Mouse (Mus musculus): ENCODE data around the gene Zfp169. TPM values are rescaled to one million over a fixed set of nuclear protein-coding genes. Genes with fewer than 3 reads are reported as not detected.
A peak's percentile ranks its signal among the peaks of the same experiment; 100 is the strongest.

Gene Zfp169
- polyA plus RNA-seq, 1 experiment, result 37.2 TPM

DNA sequence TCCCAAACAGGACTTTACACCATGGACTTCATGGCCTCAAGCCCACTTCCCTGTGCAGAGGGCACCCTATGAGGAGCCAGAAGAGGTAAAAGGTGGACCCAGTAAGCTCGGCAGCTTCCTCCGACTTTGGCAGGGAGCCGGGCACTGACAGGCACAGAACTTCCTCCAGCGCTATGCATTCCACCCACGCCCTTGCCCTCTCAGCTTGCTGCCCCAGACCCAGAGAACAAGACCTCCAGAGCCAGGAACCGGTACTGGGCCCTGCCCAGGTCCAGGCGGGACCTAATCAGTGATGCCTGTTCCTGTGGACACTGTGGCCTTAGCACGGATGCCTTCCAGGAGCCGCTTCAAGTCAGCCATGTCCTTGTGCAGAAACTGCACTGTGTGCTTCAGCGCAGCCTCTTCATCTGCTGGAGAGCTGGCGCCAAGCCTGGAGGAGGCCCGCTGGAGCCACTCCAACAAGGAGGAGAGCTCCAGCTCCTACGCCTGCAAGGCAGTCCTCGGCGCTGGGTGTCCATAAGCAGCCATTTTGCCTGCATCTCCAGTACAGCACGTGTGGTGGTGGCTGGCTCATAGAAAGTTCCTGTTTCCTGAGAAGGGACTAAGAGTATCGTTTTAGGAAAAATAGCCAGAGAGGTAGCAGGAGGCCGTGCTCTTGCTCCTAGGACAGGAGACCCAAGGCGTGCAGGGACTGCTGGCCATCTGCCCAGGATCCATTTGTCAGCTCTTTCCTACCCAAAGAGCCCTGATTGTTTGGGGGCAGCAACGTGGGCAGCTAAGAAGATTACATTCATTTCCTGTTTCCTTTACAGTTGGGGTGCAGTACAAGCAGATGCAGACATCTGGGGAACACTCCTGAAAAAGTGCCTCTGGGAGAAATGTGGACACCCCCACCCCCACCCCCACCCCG lies 39.2 kb upstream of the Zfp169 start:
- H3K36me3 ChIP-seq (ENCODE audit: control insufficient read depth, insufficient read depth, low read length), result no peaks in the 10 kb centered on the region

DNA sequence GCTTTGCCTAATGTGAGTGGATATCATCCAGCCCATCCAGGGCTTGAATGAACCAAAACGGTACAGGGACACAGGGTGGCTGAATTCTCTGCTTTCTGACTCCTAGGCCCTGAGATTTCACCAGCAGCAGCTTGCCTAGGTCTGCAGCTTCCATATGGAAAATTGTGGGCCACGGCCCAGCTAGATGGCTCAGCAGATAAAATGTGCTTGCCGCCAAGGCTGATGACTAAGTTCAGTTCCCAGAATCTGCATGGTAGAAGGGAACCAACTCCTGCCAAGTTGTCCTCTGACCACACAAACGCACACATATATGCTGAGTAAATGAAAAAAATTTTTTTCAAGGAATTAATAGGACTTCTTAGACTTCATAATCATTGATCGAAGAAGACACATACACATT lies 35.0 kb upstream of the Zfp169 start:
- H3K27me3 ChIP-seq (ENCODE audit: control insufficient read depth, insufficient read depth, low read length), result no peaks in the 10 kb centered on the region
- WGBS, result 93% methylated on average over 5 of the region's 5 CpGs
- H3K36me3 ChIP-seq (ENCODE audit: control insufficient read depth, insufficient read depth, low read length), result no peaks in the 10 kb centered on the region
- TF ChIP-seq CTCF (IDR thresholded peaks at IDR 0.05; ENCODE audit: borderline replicate concordance, control insufficient read depth, extremely low read depth, insufficient read depth, low read length, poor library complexity) (no peak), POLR2A (IDR thresholded peaks at IDR 0.05; ENCODE audit: control insufficient read depth, extremely low read depth, insufficient read depth, low read length, poor library complexity) (no peak)
- H3K4me1 ChIP-seq (replicated peaks; ENCODE audit: control insufficient read depth, insufficient read depth, low read length), result peaks cover 6% of the 10 kb centered on the region
- no peak overlapping the region for H3K27ac ChIP-seq (ENCODE audit: control insufficient read depth, insufficient read depth, low read length)
- no peak overlapping the region for H3K4me3 ChIP-seq (ENCODE audit: control insufficient read depth, insufficient read depth, low read length)
- no peak for DNase-seq

More for the DNA sequence above, 39.2 kb upstream of the Zfp169 start:
- Histone ChIP-seq H3K4me1 (replicated peaks; ENCODE audit: control insufficient read depth, insufficient read depth, low read length) (peaks cover 6% of the 10 kb centered on the region), H3K4me3 (ENCODE audit: control insufficient read depth, insufficient read depth, low read length) (peak overlapping the region; percentile 23), H3K27me3 (ENCODE audit: control insufficient read depth, insufficient read depth, low read length) (no peaks in the 10 kb centered on the region), H3K27ac (ENCODE audit: control insufficient read depth, insufficient read depth, low read length) (peak overlapping the region; percentile 13; the same call in 1 of the 2 replicates)
- TF ChIP-seq POLR2A (IDR thresholded peaks at IDR 0.05; ENCODE audit: control insufficient read depth, extremely low read depth, insufficient read depth, low read length, poor library complexity), result no peak
- no peak for TF ChIP-seq CTCF (IDR thresholded peaks at IDR 0.05; ENCODE audit: borderline replicate concordance, control insufficient read depth, extremely low read depth, insufficient read depth, low read length, poor library complexity)
- DNase-seq, result no peak
- WGBS, result 43% methylated on average over 21 of the region's 21 CpGs

DNA sequence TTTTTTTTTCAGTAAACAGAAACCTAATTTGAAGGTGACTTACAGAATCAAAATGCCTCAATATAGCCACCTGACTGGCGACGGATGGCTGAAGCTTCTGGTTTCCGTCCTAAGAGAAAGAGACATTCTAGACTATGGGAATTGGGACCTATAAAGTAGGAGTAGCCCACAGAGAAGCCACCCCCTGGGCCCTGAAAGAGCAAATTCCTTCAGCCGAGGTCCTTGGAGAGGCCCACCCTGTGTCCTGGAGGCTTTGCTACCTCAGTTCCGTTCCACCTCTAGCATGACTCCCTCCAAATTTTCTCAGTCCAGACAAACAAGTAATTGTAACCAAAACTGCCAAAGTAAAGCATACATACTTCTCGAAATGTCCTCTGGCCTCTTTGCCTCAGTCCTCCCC lies 34.4 kb upstream of the Zfp169 start:
- Histone ChIP-seq H3K36me3 (ENCODE audit: control insufficient read depth, insufficient read depth, low read length) (no peaks in the 10 kb centered on the region), H3K27ac (ENCODE audit: control insufficient read depth, insufficient read depth, low read length) (no peak overlapping the region), H3K4me1 (replicated peaks; ENCODE audit: control insufficient read depth, insufficient read depth, low read length) (peaks cover 5% of the 10 kb centered on the region), H3K4me3 (ENCODE audit: control insufficient read depth, insufficient read depth, low read length) (no peak overlapping the region), H3K27me3 (ENCODE audit: control insufficient read depth, insufficient read depth, low read length) (no peaks in the 10 kb centered on the region)
- no peak for TF ChIP-seq CTCF (IDR thresholded peaks at IDR 0.05; ENCODE audit: borderline replicate concordance, control insufficient read depth, extremely low read depth, insufficient read depth, low read length, poor library complexity)
- no peak for TF ChIP-seq POLR2A (IDR thresholded peaks at IDR 0.05; ENCODE audit: control insufficient read depth, extremely low read depth, insufficient read depth, low read length, poor library complexity)
- DNase-seq, result no peak
- WGBS, result 97% methylated on average over 6 of the region's 6 CpGs

DNA sequence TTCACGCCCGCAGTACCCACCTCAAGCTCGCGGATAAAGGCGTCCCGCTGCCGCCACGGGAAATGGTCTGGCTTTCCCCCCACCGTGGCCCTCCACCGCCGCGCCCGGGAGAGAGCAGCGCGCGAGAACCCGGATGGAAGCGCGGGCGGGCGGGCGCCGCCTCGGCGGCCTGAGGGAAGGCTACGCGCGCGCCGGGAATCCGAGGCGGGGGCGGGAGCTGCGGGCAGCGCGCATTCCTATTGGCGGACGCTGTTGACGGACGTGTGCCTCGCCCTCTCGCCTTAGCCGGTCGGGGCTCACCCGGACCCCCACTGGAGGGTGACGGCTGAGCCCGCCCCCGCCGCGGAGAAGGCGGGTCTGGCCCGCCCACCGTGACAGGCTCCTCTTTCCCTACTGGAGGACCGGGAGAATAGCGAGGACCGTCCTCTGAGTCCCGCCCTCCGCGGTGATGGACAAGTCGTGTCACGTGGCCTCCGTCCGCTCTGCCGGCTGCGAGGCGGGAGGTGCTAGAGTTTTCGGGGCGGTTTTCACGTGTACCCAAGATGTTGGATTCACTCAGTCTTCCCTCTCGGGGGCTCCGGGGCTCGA lies 33.2 kb upstream of the Zfp169 start:
- Histone ChIP-seq H3K27ac (ENCODE audit: control insufficient read depth, insufficient read depth, low read length) (peak overlapping the region; percentile 64), H3K27me3 (ENCODE audit: control insufficient read depth, insufficient read depth, low read length) (no peaks in the 10 kb centered on the region), H3K4me1 (replicated peaks; ENCODE audit: control insufficient read depth, insufficient read depth, low read length) (no peaks in the 10 kb centered on the region), H3K4me3 (ENCODE audit: control insufficient read depth, insufficient read depth, low read length) (peak overlapping the region; percentile 73), H3K36me3 (ENCODE audit: control insufficient read depth, insufficient read depth, low read length) (no peaks in the 10 kb centered on the region)
- TF ChIP-seq POLR2A (IDR thresholded peaks at IDR 0.05; ENCODE audit: control insufficient read depth, extremely low read depth, insufficient read depth, low read length, poor library complexity) (peak; percentile 86), CTCF (IDR thresholded peaks at IDR 0.05; ENCODE audit: borderline replicate concordance, control insufficient read depth, extremely low read depth, insufficient read depth, low read length, poor library complexity) (peak; percentile 37; the same call in 1 of the 2 replicates)
- DNase-seq, result peak; percentile 98
- under 1% methylated on average over 69 of the region's 72 CpGs for whole genome bisulfite sequencing

DNA sequence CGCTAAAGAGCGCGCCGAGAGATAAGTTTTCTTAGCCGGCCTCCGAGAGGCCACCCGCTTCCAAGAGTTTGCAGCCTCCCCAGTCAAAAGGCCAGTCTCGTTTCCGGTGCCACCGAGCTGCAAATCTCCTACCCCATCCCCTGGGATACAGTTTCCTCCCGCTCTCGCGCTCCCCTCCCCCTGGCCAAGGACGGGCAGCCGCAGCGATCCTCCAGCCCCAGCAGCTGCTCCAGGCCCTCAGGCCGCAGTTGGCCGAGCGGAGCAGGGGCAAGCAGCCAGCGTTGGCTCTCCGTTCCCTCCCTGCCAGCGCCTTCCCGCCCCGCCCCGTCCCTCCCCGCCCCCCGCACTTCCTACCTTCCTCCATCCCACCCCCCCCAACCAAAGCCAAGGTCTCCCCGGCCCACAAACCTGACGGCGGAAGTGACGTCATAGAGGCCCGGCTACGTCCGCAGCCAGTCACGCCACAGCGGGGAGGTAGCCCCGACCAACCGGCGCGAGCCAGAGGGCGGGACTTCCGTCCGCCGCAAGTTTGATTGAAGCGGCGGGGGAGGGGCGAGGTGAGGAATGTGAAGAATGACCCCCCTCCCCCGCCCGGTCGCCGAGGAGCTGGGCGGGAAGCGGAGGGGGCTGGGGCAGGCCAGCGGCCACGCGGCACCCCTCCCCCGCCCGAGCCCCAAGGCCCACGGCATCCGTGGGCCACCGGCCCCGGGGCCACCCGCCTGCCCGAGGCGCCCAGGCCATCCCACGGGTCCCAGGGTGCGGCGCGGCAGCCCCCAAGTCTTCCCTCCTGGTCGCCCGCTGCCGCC lies 32.4 kb upstream of the Zfp169 start:
- WGBS, result under 1% methylated on average over 72 of the region's 72 CpGs
- no peaks in the 10 kb centered on the region for H3K36me3 ChIP-seq (ENCODE audit: control insufficient read depth, insufficient read depth, low read length)
- peak overlapping the region; percentile 75 for H3K4me3 ChIP-seq (ENCODE audit: control insufficient read depth, insufficient read depth, low read length)
- DNase-seq, result peak; percentile 95
- H3K4me1 ChIP-seq (replicated peaks; ENCODE audit: control insufficient read depth, insufficient read depth, low read length), result no peaks in the 10 kb centered on the region
- H3K27me3 ChIP-seq (ENCODE audit: control insufficient read depth, insufficient read depth, low read length), result no peaks in the 10 kb centered on the region
- H3K27ac ChIP-seq (ENCODE audit: control insufficient read depth, insufficient read depth, low read length), result peak overlapping the region; percentile 64
- TF ChIP-seq POLR2A (IDR thresholded peaks at IDR 0.05; ENCODE audit: control insufficient read depth, extremely low read depth, insufficient read depth, low read length, poor library complexity) (no peak; the same call in 1 of the 2 replicates), CTCF (IDR thresholded peaks at IDR 0.05; ENCODE audit: borderline replicate concordance, control insufficient read depth, extremely low read depth, insufficient read depth, low read length, poor library complexity) (0 out of 2 replicates have a peak, but pooled peaks have one; percentile 18)

DNA sequence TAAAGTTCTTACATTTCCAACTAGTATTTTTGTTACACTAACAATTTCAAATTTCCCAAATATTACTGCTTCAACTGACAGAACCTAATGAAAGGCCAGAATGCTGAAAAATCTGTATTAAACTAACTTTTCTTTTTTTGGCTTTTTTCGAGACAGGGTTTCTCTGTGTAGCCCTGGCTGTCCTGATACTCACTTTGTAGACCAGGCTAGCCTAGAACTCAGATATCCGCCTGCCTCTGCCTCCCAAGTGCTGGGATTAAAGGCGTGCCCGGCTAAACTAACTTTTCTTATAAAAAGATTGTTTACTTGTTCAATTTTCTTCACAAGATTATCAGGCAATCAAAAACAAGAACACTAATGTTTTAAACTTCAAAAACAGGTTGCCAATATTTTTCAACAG lies 31.6 kb upstream of the Zfp169 start:
- no peaks in the 10 kb centered on the region for H3K27me3 ChIP-seq (ENCODE audit: control insufficient read depth, insufficient read depth, low read length)
- H3K36me3 ChIP-seq (ENCODE audit: control insufficient read depth, insufficient read depth, low read length), result no peaks in the 10 kb centered on the region
- no peak for DNase-seq
- WGBS, result 35% methylated on average over 4 of the region's 4 CpGs
- H3K4me1 ChIP-seq (replicated peaks; ENCODE audit: control insufficient read depth, insufficient read depth, low read length), result no peaks in the 10 kb centered on the region
- TF ChIP-seq POLR2A (IDR thresholded peaks at IDR 0.05; ENCODE audit: control insufficient read depth, extremely low read depth, insufficient read depth, low read length, poor library complexity) (no peak), CTCF (IDR thresholded peaks at IDR 0.05; ENCODE audit: borderline replicate concordance, control insufficient read depth, extremely low read depth, insufficient read depth, low read length, poor library complexity) (no peak)
- H3K27ac ChIP-seq (ENCODE audit: control insufficient read depth, insufficient read depth, low read length), result no peak overlapping the region
- no peak overlapping the region for H3K4me3 ChIP-seq (ENCODE audit: control insufficient read depth, insufficient read depth, low read length)

All from thymus, adult 2 months (tissue).